Mouse (Mus musculus) testis, adult 2 months (tissue): ENCODE measurements around the gene Igflr1. TPM values are rescaled to one million over a fixed set of nuclear protein-coding genes. Genes with fewer than 3 reads are reported as not detected.

Experiments
- H3K27ac ChIP-seq: fragments of 200-500 bp; 2 replicates; pipeline ENCODE4 v1.5.1; 2012; ENCODE audit warnings: low read depth, low read length; ENCODE audit not compliant: control insufficient read depth, insufficient read depth
- H3K27me3 ChIP-seq: fragments of 200-500 bp; 2 replicates; pipeline ENCODE4 v1.6.1; 2012; ENCODE audit warnings: mild to moderate bottlenecking, low read length, moderate library complexity; ENCODE audit not compliant: control insufficient read depth, insufficient read depth
- H3K36me3 ChIP-seq: fragments of 200-500 bp; 2 replicates; pipeline ENCODE4 v1.6.1; 2012; ENCODE audit warnings: mild to moderate bottlenecking, low read length; ENCODE audit not compliant: control insufficient read depth, insufficient read depth
- H3K4me1 ChIP-seq: fragments of 200-500 bp; 2 replicates; pipeline ENCODE4 v1.6.1; 2012; ENCODE audit warnings: low read length; ENCODE audit not compliant: control insufficient read depth, insufficient read depth
- H3K4me3 ChIP-seq: fragments of 200-500 bp; 2 replicates; pipeline ENCODE4 v1.5.1; 2012; ENCODE audit warnings: low read depth, mild to moderate bottlenecking, low read length, moderate library complexity, mixed read lengths; ENCODE audit not compliant: control insufficient read depth
- CTCF ChIP-seq: fragments of 200-500 bp; IDR thresholded peaks from 2 replicates; pipeline ENCODE4 v1.5.1; 2012; ENCODE audit warnings: low read depth, mild to moderate bottlenecking, inconsistent platforms, low read length, moderate library complexity; ENCODE audit not compliant: control insufficient read depth, insufficient read depth, insufficient replicate concordance
- POLR2A ChIP-seq: fragments of 200-500 bp; IDR thresholded peaks from 2 replicates; pipeline ENCODE4 v1.6.1; 2012; ENCODE audit warnings: low read depth, mild to moderate bottlenecking, inconsistent platforms, low read length, moderate library complexity; ENCODE audit not compliant: control insufficient read depth
- polyA plus RNA-seq: library from polyadenylated mRNA; depleted of rRNA; stranded (reverse); fragments of >200 nt; gene quantifications from 2 replicates; pipeline ENCODE4 v1.2.3, GENCODE M21; 2012

Gene Igflr1
- polyA plus RNA-seq, 1 experiment, result 0.80 TPM

DNA sequence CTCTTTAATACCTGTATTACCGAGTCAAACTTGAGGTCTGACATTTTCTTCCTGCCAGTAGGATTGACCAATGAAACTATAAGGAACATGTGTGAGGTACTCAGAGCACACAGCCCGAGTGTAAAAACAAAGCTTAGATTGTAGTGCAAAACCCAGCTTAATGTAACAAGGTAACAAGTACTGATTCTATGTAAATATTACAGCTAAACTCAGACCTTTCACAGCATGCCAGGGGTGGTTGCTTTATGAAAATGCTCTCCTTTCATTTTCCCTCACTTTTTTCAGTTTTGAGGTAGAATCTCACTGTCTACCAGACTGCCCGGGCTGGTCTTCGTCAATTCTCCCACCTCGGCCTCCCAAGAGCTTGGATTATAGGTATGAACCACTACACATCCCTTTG is 30.9 kb downstream of the Igflr1 start:
- TF ChIP-seq CTCF (no peak), POLR2A (no peak)
- Histone ChIP-seq H3K4me1 (peaks cover 28% of the 10 kb centered on the region), H3K4me3 (peak overlapping the region; percentile 52), H3K27ac (no peak overlapping the region), H3K27me3 (no peaks in the 10 kb centered on the region), H3K36me3 (peaks cover 2% of the 10 kb centered on the region)

- TF ChIP-seq CTCF (no peak), POLR2A (no peak)
- Histone ChIP-seq H3K4me1 (peaks cover 25% of the 10 kb centered on the region), H3K36me3 (peaks cover 2% of the 10 kb centered on the region), H3K27me3 (no peaks in the 10 kb centered on the region), H3K4me3 (peak overlapping the region; percentile 97), H3K27ac (no peak overlapping the region)
These were observed 31.6 kb downstream of the Igflr1 start for GRCm38 (mm10) chr7:30596811-30597210.

DNA sequence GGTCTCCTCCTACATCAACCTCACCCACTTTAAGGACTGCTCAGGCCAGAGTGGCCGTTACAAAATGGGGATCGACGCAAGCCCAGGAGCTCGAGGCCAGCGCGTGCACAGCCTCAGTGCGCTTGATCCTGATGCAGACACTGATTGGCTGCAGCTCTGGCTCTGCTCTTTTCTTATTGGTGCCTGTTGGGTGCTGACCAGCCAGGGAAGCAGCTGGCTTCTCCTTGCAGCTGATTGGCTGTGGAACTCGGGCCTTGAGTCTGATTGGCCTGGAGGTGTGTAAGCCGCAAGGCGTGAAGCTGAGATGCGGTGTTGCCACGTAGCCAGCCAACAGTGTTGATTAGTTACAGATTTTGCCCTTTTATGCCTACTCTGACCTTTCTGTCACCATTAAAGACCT is 33.6 kb downstream of the Igflr1 start, which contains the start of gene Zbtb32:
TSS of gene Zbtb32 (minus strand) at position 124 of the 400 bp plus-strand sequence.
- peaks cover 20% of the 10 kb centered on the region for H3K4me1 ChIP-seq
- H3K36me3 ChIP-seq, result peaks cover 2% of the 10 kb centered on the region
- no peaks in the 10 kb centered on the region for H3K27me3 ChIP-seq
- no peak for TF ChIP-seq CTCF
- TF ChIP-seq POLR2A, result peak; percentile 90; the same call in 1 of the 2 replicates
- H3K27ac ChIP-seq, result peak within 1 kb of the TSS; percentile 100
- H3K4me3 ChIP-seq, result peak within 1 kb of the TSS; percentile 97

- TF ChIP-seq POLR2A, result 0 out of 2 replicates have a peak, but pooled peaks have one; percentile 10
- no peak for TF ChIP-seq CTCF
- peak overlapping the region; percentile 61 for H3K4me3 ChIP-seq
- H3K36me3 ChIP-seq, result peaks cover 2% of the 10 kb centered on the region
- H3K27me3 ChIP-seq, result no peaks in the 10 kb centered on the region
- H3K4me1 ChIP-seq, result peaks cover 15% of the 10 kb centered on the region
- H3K27ac ChIP-seq, result peak overlapping the region; percentile 4
These were observed 34.7 kb downstream of the Igflr1 start for GRCm38 (mm10) chr7:30599933-30600353.

DNA sequence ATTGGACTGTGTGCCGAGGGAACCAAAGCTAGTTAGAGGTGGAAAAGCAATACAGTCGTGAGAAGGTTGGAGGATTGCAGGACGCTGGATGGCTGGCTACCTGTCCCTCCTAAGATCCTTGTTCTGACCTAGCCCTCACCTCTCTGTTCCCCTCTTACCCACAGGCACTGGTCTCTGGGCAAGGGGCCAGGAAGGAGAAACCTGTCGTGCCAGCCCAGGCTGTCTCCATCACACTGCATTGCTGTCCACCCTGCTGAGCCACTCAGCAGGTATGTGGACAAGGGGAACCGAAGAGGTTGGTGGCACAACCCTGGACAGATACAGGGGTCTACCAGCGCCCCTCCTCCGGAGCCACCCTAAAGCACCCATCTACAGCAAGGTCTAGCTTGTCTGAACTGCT is 35.4 kb downstream of the Igflr1 start:
- no peak overlapping the region for H3K27ac ChIP-seq
- no peaks in the 10 kb centered on the region for H3K27me3 ChIP-seq
- peak overlapping the region; percentile 61 for H3K4me3 ChIP-seq
- H3K36me3 ChIP-seq, result peaks cover 2% of the 10 kb centered on the region
- peaks cover 14% of the 10 kb centered on the region for H3K4me1 ChIP-seq
- no peak for TF ChIP-seq CTCF
- no peak for TF ChIP-seq POLR2A

DNA sequence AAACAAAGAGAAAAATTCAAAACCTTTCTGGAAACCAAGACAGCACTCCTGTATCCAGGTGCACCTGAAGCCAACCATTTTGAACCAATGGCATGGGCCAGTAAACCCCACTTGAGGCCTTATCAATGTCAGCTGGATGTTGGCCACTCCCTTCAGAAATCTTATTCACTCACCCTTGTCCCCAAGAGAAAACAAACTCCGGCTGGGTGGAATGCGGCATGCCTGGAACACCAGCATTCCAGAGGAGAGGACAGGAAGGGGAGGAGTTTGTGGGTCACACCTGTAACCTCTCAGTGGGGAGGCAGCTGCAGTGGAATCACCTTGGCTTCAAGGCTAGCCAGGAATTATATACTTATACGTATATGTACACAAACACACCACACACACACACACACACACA is 37.4 kb downstream of the Igflr1 start:
- TF ChIP-seq POLR2A, result no peak
- TF ChIP-seq CTCF, result no peak
- Histone ChIP-seq H3K27ac (no peak overlapping the region), H3K27me3 (no peaks in the 10 kb centered on the region), H3K4me1 (peaks cover 14% of the 10 kb centered on the region), H3K36me3 (peaks cover 2% of the 10 kb centered on the region), H3K4me3 (no peak overlapping the region)

- no peak overlapping the region for H3K27ac ChIP-seq
- no peaks in the 10 kb centered on the region for H3K36me3 ChIP-seq
- TF ChIP-seq POLR2A, result no peak
- no peak for TF ChIP-seq CTCF
These were observed 39.2 kb downstream of the Igflr1 start for GRCm38 (mm10) chr7:30604424-30604823.

More at GRCm38 (mm10) chr7:30604424-30604823, 39.2 kb downstream of the Igflr1 start:
- H3K27me3 ChIP-seq, result no peaks in the 10 kb centered on the region
- H3K4me1 ChIP-seq, result peaks cover 14% of the 10 kb centered on the region
- no peak overlapping the region for H3K4me3 ChIP-seq
